Mouse (Mus musculus) forebrain, embryonic 15.5 days (tissue): ENCODE data around the gene Gm11115. TPM values are rescaled to one million over a fixed set of nuclear protein-coding genes. Genes with fewer than 3 reads are reported as not detected.

ENCODE experiments used
- ATAC-seq: fragments of 200-750 bp; cut with Nextera tagmentation; replicated peaks from 2 replicates; pipeline ENCODE4 v1.8.0; 2017; ENCODE audit warnings: mild to moderate bottlenecking, moderate TSS enrichment, moderate library complexity
- H3K27ac ChIP-seq: fragments of 300-500 bp; sonication (generic); replicated peaks from 2 replicates; pipeline ENCODE4 v1.5.1; 2015; ENCODE audit warnings: mild to moderate bottlenecking, inconsistent platforms
- H3K27me3 ChIP-seq: fragments of 300-500 bp; sonication (generic); 2 replicates; pipeline ENCODE4 v1.6.1; 2015; ENCODE audit warnings: inconsistent platforms
- H3K36me3 ChIP-seq: fragments of 300-500 bp; sonication (generic); 2 replicates; pipeline ENCODE4 v1.6.1; 2015; ENCODE audit warnings: mild to moderate bottlenecking, inconsistent platforms
- H3K4me1 ChIP-seq: fragments of 300-500 bp; sonication (generic); 2 replicates; pipeline ENCODE4 v1.6.1; 2015; ENCODE audit warnings: inconsistent platforms
- H3K4me2 ChIP-seq: fragments of 300-500 bp; sonication (generic); replicated peaks from 2 replicates; pipeline ENCODE4 v1.6.1; 2015; ENCODE audit warnings: mild to moderate bottlenecking, inconsistent platforms
- H3K4me3 ChIP-seq: fragments of 300-500 bp; sonication (generic); 2 replicates; pipeline ENCODE4 v1.5.1; 2015; ENCODE audit warnings: mild to moderate bottlenecking, inconsistent platforms
- H3K9ac ChIP-seq: fragments of 300-500 bp; sonication (generic); replicated peaks from 2 replicates; pipeline ENCODE4 v1.6.1; 2015; ENCODE audit warnings: mild to moderate bottlenecking, inconsistent platforms
- H3K9me3 ChIP-seq: fragments of 300-500 bp; sonication (generic); 2 replicates; pipeline ENCODE4 v1.6.1; 2016; ENCODE audit warnings: inconsistent platforms
- WGBS: fragments of 180-500 bp; shearing (Covaris S2); methylation state at CpG from one replicate; pipeline ENCODE4 v1.1.7; 2015; ENCODE audit warnings: mixed read lengths; 5-methylcytosine and 5-hydroxymethylcytosine counted together
- polyA plus RNA-seq: library from polyadenylated mRNA; unstranded; fragments of >200 nt; fragmentation: Nextera tagmentation; extraction: Ambion mirVana; gene quantifications from 2 replicates; pipeline ENCODE4 v1.2.1, GENCODE M21; 2015

Gm11115 gene
- not detected in 2 replicates for polyA plus RNA-seq

- Histone ChIP-seq H3K4me1 (no peaks in the 10 kb centered on the region), H3K27me3 (no peaks in the 10 kb centered on the region), H3K9me3 (no peaks in the 10 kb centered on the region), H3K4me2 (no peak within 1 kb of the TSS), H3K4me3 (no peak within 1 kb of the TSS), H3K36me3 (no peaks in the 10 kb centered on the region), H3K27ac (no peak within 1 kb of the TSS), H3K9ac (no peak within 1 kb of the TSS)
- ATAC-seq = no peak
Measured at GRCm38 (mm10) chr5:88153999-88154398, at the start of gene Gm11115. Gene Gm11115, minus strand, starts transcription at chr5:88154099.

- no peaks in the 10 kb centered on the region for H3K27me3 ChIP-seq
- no peak within 1 kb of the TSS for H3K4me2 ChIP-seq
- H3K9me3 ChIP-seq = no peaks in the 10 kb centered on the region
- H3K36me3 ChIP-seq = no peaks in the 10 kb centered on the region
- WGBS = 76% methylated on average over 1 of the region's 1 CpGs
- H3K4me1 ChIP-seq = no peaks in the 10 kb centered on the region
- H3K4me3 ChIP-seq = no peak within 1 kb of the TSS
- H3K27ac ChIP-seq = no peak within 1 kb of the TSS
- H3K9ac ChIP-seq = no peak within 1 kb of the TSS
- ATAC-seq = no peak
Measured at GRCm38 (mm10) chr5:88111430-88111829, 42.5 kb downstream of the Gm11115 start, which contains the start of gene Gm11116. Gene Gm11116, minus strand, starts transcription at chr5:88111530.

Other genes with a start within 250 kb of the Gm11115 start
- not detected in 2 replicates for gene Csn3, start 228.5 kb downstream of the Gm11115 start, polyA plus RNA-seq
- gene 2310003L06Rik, start 184.6 kb downstream of the Gm11115 start, polyA plus RNA-seq = not detected in 2 replicates
- gene Gm28434, start 184.6 kb downstream of the Gm11115 start, polyA plus RNA-seq = not detected in 2 replicates
- not detected in 2 replicates for gene Cabs1, start 174.7 kb downstream of the Gm11115 start, polyA plus RNA-seq
- gene Smr3a, start 151.6 kb downstream of the Gm11115 start, polyA plus RNA-seq = not detected in 2 replicates
- not detected in 2 replicates for gene Smr2, start 67.5 kb downstream of the Gm11115 start, polyA plus RNA-seq
- gene Gm11116, start 42.6 kb downstream of the Gm11115 start, polyA plus RNA-seq = not detected in 2 replicates
- gene Gm7714, start 114.8 kb upstream of the Gm11115 start, polyA plus RNA-seq = not detected in 2 replicates
- gene Prol1, start 163.2 kb upstream of the Gm11115 start, polyA plus RNA-seq = not detected in 2 replicates
- not detected in 2 replicates for gene Amtn, start 222.0 kb upstream of the Gm11115 start, polyA plus RNA-seq